Mouse (Mus musculus) cerebellum, adult 9-10 months (tissue): ENCODE measurements around the gene Atp8b5.

Source experiments
- DNase-seq: peaks from one replicate; pipeline ENCODE4 v3.0.0; 2022

The Atp8b5 gene

DNA sequence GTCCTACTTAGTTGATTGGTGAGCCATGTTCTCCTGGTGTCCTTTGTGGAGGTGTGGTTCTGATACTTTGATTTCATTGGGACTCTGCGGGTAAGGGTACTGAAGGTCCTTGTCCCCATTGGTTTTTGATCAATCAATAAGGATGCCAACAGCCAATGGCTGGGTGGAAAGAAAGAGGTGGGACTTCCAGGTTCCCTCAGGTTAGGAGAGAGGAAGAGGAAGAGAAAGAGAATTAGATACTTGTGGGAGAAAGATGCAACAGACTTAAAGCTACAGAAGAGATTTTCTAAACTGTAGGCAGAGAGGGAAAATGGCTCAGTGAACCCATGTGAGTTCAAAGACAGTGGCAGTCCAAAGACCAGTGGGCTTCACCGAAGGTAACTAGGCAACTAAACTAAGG, 60.2 kb downstream of the Atp8b5 start:
- DNase-seq, result no peak

DNA sequence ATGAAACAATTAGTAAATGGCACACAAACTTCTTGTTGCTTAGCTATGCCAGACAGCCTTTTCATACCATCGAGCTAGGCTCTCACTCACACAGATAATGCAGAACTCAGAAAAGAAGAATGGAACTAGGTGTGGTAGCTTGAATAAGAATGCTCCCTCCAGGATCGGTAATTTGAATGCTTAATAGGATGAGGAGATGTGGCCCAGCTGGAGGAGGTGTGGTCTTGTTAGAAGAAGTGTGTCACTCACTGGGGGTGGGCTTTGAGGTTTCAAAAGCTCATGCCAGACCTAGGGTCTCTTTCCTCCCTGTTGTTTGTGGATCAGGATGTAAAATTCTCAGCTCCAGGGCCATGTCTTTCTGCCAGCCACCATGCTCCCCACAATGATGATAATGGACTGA, 67.8 kb downstream of the Atp8b5 start:
- DNase-seq, result no peak

DNA sequence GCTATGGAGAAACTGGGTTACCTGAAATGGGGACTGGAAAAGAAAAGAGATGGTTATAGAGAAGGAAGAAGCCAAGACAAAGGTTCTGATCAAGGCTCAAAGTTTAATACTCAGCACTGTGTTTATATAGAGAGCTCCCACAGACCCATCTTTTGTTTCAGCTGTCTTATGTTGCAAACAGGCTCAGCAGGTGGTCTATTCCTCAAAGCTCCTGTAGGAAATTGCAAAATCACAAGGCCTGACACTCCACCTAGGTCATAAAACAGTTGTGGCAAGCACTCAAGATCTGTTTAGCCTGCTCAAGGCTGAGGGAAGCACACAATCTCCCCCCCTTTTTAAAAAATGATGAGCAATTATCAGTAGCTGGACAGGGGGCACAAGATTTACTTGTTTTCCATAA, 69.2 kb downstream of the Atp8b5 start:
- no peak for DNase-seq

DNA sequence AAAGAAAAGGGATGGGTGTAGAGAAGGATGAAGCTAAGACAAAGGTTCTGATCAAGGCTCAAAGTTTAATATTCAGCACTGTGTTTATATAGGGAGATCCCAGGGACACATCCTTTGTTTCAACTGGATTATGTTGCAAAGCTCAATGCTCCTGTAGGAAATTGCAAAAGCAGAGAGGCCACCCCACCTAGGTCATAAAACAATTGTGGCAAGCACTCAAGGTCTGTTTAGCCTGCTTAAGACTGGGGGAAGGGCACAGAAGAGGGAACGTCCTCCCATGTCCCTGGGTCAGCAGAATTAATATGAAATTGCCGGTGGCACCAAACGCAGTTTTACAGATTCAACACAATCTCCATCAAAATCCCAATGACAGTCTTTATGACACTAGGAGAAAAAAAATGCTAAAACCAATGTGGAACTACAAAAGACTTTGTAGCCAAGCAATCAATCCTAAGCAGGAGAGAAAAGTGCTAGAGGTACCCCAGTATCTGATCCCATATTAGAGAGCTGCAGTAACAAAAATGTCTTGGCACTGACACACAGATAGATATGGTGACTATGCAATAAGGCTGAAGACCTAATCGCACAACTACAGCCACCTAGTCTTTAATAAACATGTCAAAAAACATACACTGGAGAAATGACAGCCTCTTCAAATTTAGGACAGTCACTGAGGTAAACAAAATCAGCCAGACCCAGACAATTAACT, 73.3 kb downstream of the Atp8b5 start:
- DNase-seq, result no peak

DNA sequence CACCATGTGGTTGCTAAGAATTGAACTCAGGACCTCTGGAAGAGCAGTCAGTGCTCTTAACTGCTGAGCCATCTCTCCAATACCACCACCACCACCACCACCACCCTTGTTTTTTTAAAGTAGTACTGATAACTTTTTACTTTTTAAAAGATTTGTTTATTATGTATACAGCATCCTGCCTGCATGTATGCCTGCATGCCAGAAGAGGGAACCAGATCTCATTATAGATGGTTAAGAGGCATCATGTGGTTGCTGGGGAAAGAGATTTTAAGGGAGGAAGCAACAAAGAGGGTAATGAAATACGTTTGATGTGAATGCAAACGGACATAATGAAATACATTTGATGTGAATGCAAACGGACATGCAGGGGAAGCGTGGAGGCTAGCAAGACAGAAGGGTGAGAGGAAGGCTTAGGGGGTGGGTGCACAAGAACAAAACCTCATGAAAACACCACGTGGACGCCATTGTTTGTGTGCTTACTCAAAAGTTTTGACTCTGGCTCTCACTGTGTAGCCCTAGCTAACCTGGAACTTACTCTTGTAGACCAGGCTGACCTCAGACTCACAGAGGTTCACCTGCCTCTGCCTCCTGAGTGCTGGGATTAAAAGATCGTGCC, 74.4 kb downstream of the Atp8b5 start:
- DNase-seq, result no peak

DNA sequence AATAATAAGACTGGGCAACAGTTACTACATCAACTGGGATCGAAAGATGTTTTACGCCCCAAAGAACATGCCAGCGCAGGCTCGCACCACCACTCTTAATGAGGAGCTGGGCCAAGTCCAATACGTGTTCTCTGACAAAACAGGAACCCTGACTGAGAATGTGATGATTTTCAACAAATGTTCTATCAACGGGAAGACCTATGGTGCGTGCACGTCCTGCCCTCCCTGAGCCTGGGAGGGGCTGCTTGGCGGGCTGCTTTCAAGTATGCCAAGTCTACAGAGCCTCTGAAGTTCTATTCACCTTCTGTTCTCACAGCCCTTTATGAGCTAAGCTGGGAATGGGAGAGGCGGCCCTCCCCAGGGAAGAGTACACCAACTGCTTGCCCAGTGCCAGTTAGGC, 75.5 kb downstream of the Atp8b5 start:
- no peak for DNase-seq

DNA sequence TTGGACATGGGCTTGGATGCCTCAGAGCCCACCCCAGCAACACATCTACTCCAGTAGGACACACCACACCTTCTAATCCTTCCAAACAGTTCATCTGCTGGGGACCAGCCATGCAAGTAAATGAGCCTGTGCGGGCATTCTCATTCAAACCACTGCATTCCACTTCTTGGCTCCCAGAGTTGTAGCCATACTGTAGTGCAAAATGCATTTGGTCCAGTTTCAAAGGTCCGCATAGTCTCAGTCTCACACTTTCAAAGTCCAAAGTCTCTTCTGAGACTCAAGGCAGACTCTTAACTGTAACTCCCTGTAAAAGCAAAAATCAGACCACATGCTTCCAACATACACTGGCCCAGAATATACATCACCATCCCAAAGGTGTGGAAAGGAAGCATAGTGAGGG, 78.0 kb downstream of the Atp8b5 start:
- no peak for DNase-seq

DNA sequence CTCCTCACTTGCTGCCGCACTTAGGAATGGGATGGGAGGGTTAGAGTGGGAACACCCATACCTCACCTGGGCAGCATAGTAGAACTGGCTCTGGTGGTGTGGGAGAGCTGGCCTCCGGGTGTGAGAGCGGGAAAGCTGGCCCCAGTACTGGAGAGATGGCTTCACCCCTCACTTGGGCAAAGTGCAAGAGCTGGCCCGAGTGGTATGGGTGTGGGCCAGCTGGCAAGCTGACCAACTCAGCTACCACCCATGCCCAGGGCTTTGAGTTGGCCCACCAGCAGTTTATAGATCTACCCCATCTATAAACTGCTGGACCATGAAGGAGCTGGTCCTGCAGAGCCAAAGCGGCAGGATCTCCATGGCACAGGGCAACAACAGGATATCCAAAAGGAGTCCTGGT, 82.2 kb downstream of the Atp8b5 start:
- no peak for DNase-seq

DNA sequence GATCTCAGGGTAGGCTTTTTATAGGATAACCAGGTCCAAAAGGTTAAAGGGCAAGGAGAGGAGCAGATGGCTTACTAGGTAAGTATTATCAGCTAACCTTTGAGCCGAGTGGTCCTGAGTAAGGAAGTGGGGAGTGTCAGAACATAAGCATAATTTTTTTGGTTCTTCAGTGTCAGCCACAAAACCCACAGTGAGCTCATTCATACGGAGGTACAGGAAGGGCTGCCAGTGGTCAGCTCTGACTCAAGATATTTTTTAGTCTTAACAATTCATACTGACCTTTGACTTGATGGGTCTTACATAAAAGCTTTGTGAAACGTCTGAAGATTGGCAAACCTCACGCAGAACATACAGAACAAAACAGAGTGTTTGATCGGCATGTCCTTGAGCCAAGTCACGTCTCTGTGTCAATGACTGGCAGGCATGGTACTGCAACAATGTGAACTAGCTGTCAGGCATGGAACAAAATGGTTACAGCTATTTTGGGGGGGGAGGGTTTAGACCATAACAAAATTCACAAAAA, 83.1 kb downstream of the Atp8b5 start:
- no peak for DNase-seq

DNA sequence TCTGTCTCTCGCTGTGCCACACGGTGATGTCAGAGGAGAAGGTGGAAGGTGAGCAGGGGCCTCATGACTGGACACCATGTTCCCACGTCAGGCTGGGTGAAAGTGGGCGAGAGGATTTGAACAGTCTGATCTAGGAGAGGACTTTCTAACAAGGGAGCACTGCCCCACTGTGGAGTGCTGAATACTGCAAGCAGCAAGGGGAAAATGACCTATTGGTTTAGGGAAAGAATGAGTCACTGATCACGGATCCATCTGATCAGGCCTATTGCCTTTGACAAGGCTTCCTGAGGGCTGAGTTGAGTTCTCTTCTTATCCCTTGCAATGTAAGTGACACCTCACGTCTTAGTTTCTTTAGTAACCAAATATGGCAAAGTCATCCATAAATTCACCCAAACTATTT, 86.7 kb downstream of the Atp8b5 start:
- no peak for DNase-seq

DNA sequence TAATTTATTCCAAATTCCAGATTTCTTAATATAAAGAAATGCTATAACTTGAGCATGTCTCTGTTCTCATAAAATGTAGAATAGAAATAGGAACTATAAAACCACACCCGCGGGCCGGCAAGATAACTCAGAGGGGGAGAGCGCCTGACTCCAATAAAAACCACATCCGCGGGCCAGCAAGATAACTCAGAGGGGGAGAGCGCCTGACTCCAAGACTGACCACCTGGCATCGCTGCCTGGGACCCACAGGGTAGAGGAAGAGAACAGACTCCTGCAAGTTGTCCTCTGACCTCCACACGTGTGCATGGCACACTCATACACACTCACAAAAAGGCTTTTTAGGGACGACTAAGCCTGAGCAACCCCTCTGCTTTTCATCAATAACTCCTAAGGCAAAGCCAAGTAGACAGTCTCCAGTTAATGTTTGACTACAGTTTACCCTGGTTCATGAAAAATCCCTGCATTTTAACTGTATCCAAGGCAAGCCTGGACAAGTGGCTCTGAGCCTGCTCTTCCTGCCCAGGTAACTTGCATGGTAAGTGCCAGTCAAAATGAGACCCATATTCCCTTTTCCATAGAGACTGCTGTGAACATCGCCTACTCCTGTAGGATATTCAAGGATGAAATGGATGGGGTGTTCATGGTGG, 98.1 kb downstream of the Atp8b5 start:
- no peak for DNase-seq

DNA sequence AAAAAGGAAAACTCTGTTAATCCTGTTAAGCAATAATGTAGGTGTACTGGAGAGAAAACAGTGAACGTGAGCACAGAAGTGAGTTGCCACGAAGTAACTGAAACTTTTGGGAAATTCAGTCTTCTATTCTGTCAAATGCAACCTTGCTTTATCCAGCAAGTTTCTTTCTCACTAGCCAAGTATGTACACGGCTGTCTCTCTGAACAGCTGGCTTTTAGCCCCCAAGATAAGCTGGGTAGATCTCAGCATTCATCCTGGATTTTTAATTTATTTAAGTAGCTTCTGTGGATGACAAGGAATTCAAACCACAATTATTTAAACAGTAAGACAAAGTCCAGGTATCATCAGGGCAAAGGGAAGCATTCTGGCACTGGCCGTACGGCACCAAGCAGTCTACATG, 100.3 kb downstream of the Atp8b5 start:
- no peak for DNase-seq

DNA sequence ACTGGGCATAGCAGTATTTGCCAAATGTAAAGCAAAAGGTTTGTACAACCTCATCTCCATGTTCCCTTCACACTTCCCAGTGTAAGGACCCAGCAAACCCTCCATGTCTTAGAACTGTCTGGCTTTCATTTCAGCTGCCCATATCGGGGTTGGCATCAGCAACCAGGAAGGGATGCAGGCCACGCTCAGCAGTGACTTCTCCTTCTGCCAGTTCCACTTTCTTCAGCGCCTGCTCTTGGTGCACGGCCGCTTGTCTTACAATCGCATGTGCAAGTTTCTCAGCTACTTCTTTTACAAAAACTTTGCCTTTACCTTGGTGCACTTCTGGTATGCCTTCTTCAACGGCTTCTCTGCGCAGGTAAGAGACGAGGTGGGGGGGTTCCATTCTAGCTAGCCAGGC, 100.8 kb downstream of the Atp8b5 start:
- DNase-seq, result no peak

DNA sequence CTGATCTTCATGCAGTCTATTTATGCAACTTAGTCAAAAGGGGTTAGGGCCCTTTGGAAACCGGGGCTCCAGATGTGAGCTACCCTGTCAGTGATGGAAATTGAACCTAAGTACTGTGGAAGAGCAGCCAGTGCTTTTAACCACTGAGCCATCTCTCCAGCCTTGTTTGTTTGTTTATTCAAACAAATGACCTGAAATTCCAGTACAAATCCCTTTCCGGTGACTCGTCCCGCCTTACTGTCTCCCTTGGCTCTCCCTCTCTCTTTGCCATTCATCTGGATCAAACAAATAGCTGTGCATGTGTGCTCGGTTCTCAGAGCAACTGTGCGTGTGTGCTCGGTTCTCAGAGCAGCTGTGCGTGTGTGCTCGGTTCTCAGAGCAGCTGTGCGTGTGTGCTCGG, 104.4 kb downstream of the Atp8b5 start:
- no peak for DNase-seq

DNA sequence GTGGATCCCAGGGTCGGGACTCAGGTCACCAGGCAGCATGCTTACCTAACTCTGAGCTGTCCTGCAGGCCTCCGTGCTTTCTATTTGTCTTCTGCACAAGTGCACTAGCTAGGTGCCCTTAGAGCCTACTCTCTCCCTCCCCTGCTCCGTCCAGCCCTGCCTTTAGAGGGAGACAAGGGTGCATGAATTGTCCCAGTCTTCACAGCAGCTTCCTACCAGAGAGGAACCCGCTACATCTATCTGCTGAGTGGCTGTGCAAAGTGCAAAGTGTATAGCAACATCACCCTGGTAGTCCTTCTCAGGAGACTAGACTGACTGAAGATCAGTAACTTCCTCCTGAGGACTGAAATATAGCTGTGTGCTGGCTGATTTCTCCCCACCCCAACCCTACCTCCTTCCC, 105.2 kb downstream of the Atp8b5 start:
- no peak for DNase-seq

DNA sequence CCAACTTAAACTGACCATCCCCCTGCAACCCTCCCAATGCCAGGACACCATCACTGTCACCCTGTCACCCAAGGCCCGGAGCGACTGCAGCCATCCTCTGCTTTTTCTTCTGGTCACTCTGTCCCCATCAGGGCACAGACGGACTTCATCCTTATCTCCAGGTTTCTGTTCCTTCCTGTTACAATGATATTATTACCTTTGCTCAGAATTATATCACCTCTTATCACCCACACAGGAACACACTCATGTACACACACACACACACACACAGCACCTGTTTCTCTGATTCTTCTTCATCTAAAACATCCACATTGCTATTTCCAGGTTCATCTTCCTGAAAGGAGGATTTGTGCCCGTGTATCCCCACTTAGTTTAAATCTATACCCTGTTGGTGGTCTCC, 107.3 kb downstream of the Atp8b5 start:
- DNase-seq, result no peak

DNA sequence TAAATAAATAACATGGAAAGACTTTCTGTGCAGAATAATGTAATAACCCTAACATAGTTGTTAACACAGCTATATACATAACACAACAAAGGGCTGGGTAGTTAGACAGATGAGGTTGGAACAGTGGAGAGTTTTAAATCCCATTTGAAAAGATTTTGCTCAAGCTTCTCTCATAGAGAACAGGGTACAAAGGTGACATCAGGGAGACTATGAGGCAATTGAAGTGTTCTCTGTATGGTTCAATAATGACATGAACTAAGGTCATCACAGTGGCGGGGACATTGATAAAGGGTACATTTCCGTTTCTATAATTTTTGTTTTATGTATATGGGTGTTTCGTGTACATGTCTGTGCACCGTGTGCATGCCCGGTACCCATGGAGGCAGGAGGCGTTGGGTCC, 112.6 kb downstream of the Atp8b5 start:
- no peak for DNase-seq

DNA sequence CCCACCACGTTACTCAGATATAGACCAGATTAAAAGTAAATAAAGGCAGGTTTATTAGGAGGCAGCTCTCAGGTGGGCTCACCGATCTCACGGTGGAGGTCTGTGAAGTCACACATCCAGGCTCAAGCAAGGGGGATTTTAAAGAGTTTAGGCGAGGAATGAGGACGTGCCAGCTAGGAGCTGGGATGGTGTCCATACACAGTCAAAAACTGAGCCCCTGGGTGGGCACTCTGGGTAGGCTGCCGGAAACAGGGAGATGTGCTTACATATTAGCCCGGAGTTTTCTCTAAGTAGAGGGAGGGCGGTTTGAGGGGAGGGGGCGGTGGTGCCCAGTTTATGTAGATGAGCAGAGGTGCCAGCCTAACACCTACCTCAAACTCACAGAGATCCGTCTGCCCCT, 114.0 kb downstream of the Atp8b5 start:
- peak; percentile 47 for DNase-seq

DNA sequence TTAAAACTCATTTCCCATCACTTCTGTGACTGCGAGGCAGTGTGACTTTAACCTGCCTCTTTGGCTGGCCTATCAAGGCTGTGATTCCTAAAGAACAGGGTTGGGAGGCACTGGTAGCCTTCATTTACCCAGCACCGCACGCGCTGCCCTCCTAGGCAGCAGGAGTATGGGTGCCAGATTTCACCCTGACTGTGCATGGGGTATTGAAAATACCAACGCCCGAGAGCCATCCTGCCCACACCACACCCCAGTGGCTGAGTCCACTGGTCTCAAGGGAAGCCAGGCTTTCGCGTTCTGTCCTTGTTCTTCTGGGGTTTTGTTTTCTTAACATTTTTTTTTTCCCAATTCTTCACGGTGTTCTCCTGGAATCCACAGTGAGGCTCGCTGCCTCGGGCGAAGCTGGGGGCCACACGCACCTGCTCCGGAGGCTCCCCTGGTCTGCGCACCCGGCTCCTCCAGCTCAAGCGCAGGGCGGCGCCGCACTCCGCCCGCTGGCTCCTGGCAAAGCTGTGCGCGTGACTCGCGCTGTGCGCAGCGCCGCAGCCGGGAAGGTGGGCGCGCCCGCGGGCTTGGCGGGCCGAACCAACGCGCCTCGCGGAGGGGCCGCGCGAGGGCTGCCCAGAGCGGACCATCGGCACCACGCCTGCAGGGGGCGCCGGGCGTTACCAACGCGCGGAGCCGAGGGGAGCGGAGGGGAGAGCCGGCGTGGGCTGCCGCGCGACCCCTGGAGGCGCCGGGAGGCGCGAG, 114.6 kb downstream of the Atp8b5 start, which contains the start of gene Rusc2:
TSS of gene Rusc2 (plus strand) at position 572 of the 747 bp plus-strand sequence.
- peak; percentile 91 for DNase-seq

DNA sequence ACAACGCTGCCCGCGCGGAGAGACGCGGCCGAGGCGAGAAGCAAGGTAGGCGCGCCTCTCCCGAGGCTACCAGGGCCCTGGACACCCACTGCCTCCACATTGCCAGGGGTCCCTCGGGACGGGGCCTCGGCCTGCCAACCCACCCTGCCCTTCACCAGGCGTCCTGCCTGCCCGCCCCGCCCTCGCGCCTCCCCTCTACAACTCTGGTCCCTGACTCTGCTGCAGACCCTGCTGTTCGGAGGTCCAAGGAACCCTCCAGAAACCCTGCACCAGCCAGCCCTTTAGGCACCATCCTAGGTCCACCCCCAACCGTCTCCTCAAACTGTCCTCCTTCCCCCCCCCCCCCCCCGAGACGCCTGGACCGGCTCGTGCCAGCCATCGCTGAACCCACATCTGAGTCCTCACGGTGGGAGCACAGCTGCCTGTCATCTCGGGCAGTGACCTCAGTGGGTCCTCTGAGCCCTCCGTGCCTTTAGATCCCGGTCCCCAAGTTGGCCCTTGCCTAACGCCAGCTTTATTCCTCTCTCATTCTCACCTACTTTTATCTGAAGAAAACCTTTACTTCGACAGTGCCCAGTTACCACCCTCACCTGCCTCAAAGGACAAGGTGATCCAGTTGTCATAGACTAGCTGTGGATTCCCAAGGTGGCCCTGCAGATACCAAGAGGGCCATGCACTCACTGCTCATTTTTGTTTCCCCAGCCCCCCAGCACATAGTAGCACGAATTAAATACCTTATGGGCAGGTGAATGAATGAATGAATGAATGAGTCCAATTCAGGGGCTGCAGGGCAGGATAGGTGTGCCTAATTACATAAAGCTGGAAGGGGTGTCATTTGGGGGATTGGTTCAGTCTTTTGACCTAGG, 115.4 kb downstream of the Atp8b5 start:
- DNase-seq, result peak; percentile 45

DNA sequence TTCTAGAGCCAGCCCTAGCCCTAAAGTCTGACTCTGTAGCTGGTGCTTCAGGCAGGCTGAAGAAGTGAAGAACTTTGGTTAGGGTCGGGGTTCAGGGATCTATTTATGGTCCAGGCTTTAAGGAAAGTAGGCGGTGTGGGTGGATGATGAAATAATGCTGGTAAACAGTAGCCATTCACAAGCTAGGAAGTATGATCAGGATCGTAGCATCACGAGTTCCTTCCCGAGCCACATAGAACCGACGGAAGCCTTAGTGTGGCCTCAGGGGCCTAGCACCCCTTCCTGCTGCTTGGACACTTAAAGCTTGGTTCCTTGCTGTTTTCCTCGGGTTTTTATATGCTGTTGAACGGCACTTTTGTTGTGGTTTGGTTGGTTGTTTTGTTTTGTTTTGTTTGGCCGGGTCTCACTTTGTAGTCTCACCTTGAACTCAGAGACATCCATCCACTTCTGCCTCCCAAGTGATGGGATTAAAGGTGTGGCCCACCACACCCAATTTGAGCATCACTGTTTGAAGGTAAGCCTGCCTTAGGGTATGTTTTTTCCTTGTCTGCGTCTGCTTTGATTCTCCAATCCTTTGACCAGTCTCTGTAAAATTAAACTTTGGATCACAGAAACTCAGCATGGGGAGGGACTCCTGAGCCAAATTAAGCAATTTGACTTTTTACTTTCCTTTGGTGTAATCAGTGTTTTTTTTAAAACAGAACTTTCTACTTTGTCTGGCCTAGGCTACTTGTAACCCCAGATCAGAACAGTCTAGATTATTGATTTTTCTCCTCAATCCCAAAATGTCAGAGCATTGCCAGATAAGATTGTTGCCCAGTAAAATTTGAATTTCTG, 116.5 kb downstream of the Atp8b5 start:
- DNase-seq, result peak; percentile 41

DNA sequence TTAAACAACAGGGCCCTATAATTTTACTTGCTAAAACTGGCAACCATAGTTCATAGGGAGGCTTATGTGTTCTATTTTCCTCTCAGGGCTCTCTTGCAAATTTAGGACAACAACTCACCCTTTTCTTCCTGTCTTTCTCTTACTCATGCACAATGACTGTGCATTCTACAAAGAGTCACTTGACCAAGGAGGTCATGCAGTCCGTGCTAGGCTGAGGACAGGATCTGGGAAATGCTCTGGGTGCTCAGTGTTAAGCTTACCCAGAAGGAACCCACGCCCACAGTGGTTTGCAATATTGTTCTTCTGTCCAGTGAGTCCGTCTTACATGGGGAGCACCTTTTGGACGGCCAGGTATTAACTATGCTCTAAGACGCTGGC, 117.1 kb downstream of the Atp8b5 start:
- DNase-seq, result peak; percentile 15
